Mouse (Mus musculus): Measurements from ENCODE around the gene Gm10645. TPM values are rescaled to one million over a fixed set of nuclear protein-coding genes. Genes with fewer than 3 reads are reported as not detected.

Gene Gm10645
- polyA plus RNA-seq (2015; fragmentation: Nextera tagmentation; extraction: Ambion mirVana) = 0.29 and 0.30 TPM in 2 replicates

GRCm38 (mm10) chr8:83165931-83166867, at the start of gene Gm10645:
Gene Gm10645 (minus strand): TSS chr8:83166170.
- H3K9me3 ChIP-seq (ENCODE audit: low read length) = no peaks in the 10 kb centered on the region
- no peak for TF ChIP-seq CTCF (IDR thresholded peaks at IDR 0.05; ENCODE audit: low read depth)
- no peak for TF ChIP-seq EP300 (IDR thresholded peaks at IDR 0.05; ENCODE audit: low read depth)
- H3K27me3 ChIP-seq (ENCODE audit: insufficient read depth, low read length) = peaks cover 17% of the 10 kb centered on the region
- H3K4me3 ChIP-seq (ENCODE audit: low read depth, low read length) = peak within 1 kb of the TSS; percentile 57
- H3K4me1 ChIP-seq (ENCODE audit: insufficient read depth) = peaks cover 6% of the 10 kb centered on the region; the same call in 1 of the 2 replicates
- WGBS (ENCODE audit: insufficient replicate concordance) = 5% methylated on average over 50 of the region's 54 CpGs
- H3K27ac ChIP-seq (ENCODE audit: low read depth) = peak within 1 kb of the TSS; percentile 44; the same call in 1 of the 2 replicates
- H3K36me3 ChIP-seq (replicated peaks; ENCODE audit: insufficient read depth, low read length) = no peaks in the 10 kb centered on the region
- peak within 1 kb of the TSS; percentile 69 for H3K9ac ChIP-seq (replicated peaks)
- peak; percentile 52 for DNase-seq
- H3K4me2 ChIP-seq (ENCODE audit: low read depth, low read length) = peak within 1 kb of the TSS; percentile 86
- ATAC-seq = peak; percentile 50; the same call in 1 of the 2 replicates

GRCm38 (mm10) chr8:83215065-83215464, 49.1 kb upstream of the Gm10645 start:
- TF ChIP-seq EP300 (IDR thresholded peaks at IDR 0.05; ENCODE audit: low read depth) (peak; percentile 98), CTCF (IDR thresholded peaks at IDR 0.05; ENCODE audit: low read depth) (no peak)
- 31% methylated on average over 5 of the region's 5 CpGs for WGBS (ENCODE audit: insufficient replicate concordance)
- Histone ChIP-seq H3K27me3 (ENCODE audit: insufficient read depth, low read length) (no peaks in the 10 kb centered on the region), H3K36me3 (replicated peaks; ENCODE audit: insufficient read depth, low read length) (no peaks in the 10 kb centered on the region), H3K4me3 (ENCODE audit: low read depth, low read length) (no peak overlapping the region), H3K9me3 (ENCODE audit: low read length) (no peaks in the 10 kb centered on the region), H3K9ac (replicated peaks) (no peak overlapping the region), H3K4me2 (ENCODE audit: low read depth, low read length) (peak overlapping the region; percentile 11; the same call in 1 of the 2 replicates), H3K27ac (ENCODE audit: low read depth) (peak overlapping the region; percentile 41; the same call in 1 of the 2 replicates), H3K4me1 (ENCODE audit: insufficient read depth) (peaks cover 18% of the 10 kb centered on the region)
- DNase-seq = no peak
- ATAC-seq = peak; percentile 97

- no peak overlapping the region for H3K9ac ChIP-seq (replicated peaks)
- H3K4me1 ChIP-seq (ENCODE audit: insufficient read depth) = peaks cover 9% of the 10 kb centered on the region
- no peak overlapping the region for H3K27ac ChIP-seq (ENCODE audit: low read depth)
- H3K4me3 ChIP-seq (ENCODE audit: low read depth, low read length) = no peak overlapping the region
- no peak for ATAC-seq
- TF ChIP-seq CTCF (IDR thresholded peaks at IDR 0.05; ENCODE audit: low read depth) (no peak), EP300 (IDR thresholded peaks at IDR 0.05; ENCODE audit: low read depth) (no peak)
- no peak for DNase-seq
- no peaks in the 10 kb centered on the region for H3K27me3 ChIP-seq (ENCODE audit: insufficient read depth, low read length)
- H3K36me3 ChIP-seq (replicated peaks; ENCODE audit: insufficient read depth, low read length) = no peaks in the 10 kb centered on the region
- H3K4me2 ChIP-seq (ENCODE audit: low read depth, low read length) = no peak overlapping the region
- no peaks in the 10 kb centered on the region for H3K9me3 ChIP-seq (ENCODE audit: low read length)
- WGBS (ENCODE audit: insufficient replicate concordance) = 83% methylated on average over 7 of the region's 7 CpGs
Observed at GRCm38 (mm10) chr8:83210676-83211075, 44.7 kb upstream of the Gm10645 start.

- no peak overlapping the region for H3K4me2 ChIP-seq (ENCODE audit: low read depth, low read length)
- H3K36me3 ChIP-seq (replicated peaks; ENCODE audit: insufficient read depth, low read length) = no peaks in the 10 kb centered on the region
- H3K4me1 ChIP-seq (ENCODE audit: insufficient read depth) = no peaks in the 10 kb centered on the region
- H3K9ac ChIP-seq (replicated peaks) = no peak overlapping the region
- no peaks in the 10 kb centered on the region for H3K27me3 ChIP-seq (ENCODE audit: insufficient read depth, low read length)
- DNase-seq (no peak), ATAC-seq (no peak)
- no peaks in the 10 kb centered on the region for H3K9me3 ChIP-seq (ENCODE audit: low read length)
- 80% methylated on average over 4 of the region's 4 CpGs for WGBS (ENCODE audit: insufficient replicate concordance)
- no peak overlapping the region for H3K27ac ChIP-seq (ENCODE audit: low read depth)
- H3K4me3 ChIP-seq (ENCODE audit: low read depth, low read length) = no peak overlapping the region
- TF ChIP-seq EP300 (IDR thresholded peaks at IDR 0.05; ENCODE audit: low read depth) = no peak
- TF ChIP-seq CTCF (IDR thresholded peaks at IDR 0.05; ENCODE audit: low read depth) = no peak
Observed at GRCm38 (mm10) chr8:83209581-83209980, 43.6 kb upstream of the Gm10645 start.

- Histone ChIP-seq H3K27ac (ENCODE audit: low read depth) (no peak overlapping the region), H3K4me1 (ENCODE audit: insufficient read depth) (peaks cover under 1% of the 10 kb centered on the region; the same call in 1 of the 2 replicates), H3K4me3 (ENCODE audit: low read depth, low read length) (no peak overlapping the region), H3K27me3 (ENCODE audit: insufficient read depth, low read length) (no peaks in the 10 kb centered on the region), H3K4me2 (ENCODE audit: low read depth, low read length) (no peak overlapping the region), H3K9ac (replicated peaks) (no peak overlapping the region), H3K36me3 (replicated peaks; ENCODE audit: insufficient read depth, low read length) (no peaks in the 10 kb centered on the region), H3K9me3 (ENCODE audit: low read length) (no peaks in the 10 kb centered on the region)
- DNase-seq (no peak), ATAC-seq (no peak)
- TF ChIP-seq CTCF (IDR thresholded peaks at IDR 0.05; ENCODE audit: low read depth) (no peak), EP300 (IDR thresholded peaks at IDR 0.05; ENCODE audit: low read depth) (no peak)
- 60% methylated on average over 7 of the region's 7 CpGs for WGBS (ENCODE audit: insufficient replicate concordance)
Observed at GRCm38 (mm10) chr8:83205907-83206306, 39.9 kb upstream of the Gm10645 start.

GRCm38 (mm10) chr8:83202946-83203345, 37.0 kb upstream of the Gm10645 start:
- no peak overlapping the region for H3K4me2 ChIP-seq (ENCODE audit: low read depth, low read length)
- no peak overlapping the region for H3K27ac ChIP-seq (ENCODE audit: low read depth)
- H3K9ac ChIP-seq (replicated peaks) = no peak overlapping the region
- no peaks in the 10 kb centered on the region for H3K27me3 ChIP-seq (ENCODE audit: insufficient read depth, low read length)
- DNase-seq = no peak
- TF ChIP-seq CTCF (IDR thresholded peaks at IDR 0.05; ENCODE audit: low read depth) (no peak), EP300 (IDR thresholded peaks at IDR 0.05; ENCODE audit: low read depth) (no peak)
- H3K36me3 ChIP-seq (replicated peaks; ENCODE audit: insufficient read depth, low read length) = no peaks in the 10 kb centered on the region
- WGBS (ENCODE audit: insufficient replicate concordance) = 79% methylated on average over 11 of the region's 11 CpGs
- no peak overlapping the region for H3K4me3 ChIP-seq (ENCODE audit: low read depth, low read length)
- no peak for ATAC-seq
- no peaks in the 10 kb centered on the region for H3K9me3 ChIP-seq (ENCODE audit: low read length)
- H3K4me1 ChIP-seq (ENCODE audit: insufficient read depth) = peaks cover 6% of the 10 kb centered on the region; the same call in 1 of the 2 replicates
